Mouse (Mus musculus): ENCODE data around the gene Srrm1. TPM values are rescaled to one million over a fixed set of nuclear protein-coding genes. Genes with fewer than 3 reads are reported as not detected.

The Srrm1 gene
- polyA plus RNA-seq, 1 experiment: 12.2 TPM

DNA sequence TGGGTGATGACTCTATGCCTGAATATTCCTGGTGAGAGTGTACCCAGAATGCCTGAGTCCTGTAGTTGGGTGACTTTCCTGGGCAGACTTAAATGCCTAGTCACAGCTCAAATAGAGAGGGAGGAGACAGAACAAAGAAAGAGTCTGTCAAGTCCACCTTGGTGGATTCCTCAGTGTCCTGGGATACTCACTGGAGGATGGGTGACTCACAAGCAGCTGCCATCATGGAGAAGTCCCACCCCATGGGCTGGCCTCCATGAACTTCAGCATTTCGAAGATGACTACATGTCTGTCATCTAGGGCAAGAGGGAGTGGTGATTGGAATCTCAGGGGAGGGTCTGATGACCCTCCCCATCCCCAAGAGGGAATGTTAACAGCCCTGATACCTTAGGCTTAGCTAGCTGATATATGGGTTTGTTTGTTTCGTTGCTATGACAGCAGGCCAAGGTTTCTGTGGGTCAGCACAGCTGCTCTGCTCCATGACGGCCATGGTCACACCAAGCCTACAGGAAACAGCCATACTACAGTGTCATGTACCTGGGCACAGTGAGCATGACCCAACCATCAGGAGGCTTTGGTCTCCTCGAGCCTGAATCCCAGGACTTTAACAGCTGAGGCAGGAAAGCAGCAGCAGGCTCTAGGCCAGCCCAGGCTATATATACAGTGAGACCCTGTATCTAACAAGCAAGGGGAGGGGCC lies 76.3 kb downstream of the Srrm1 start:
- Histone ChIP-seq H3K36me3 (ENCODE audit: control insufficient read depth, insufficient read depth, low read length) (no peaks in the 10 kb centered on the region), H3K4me1 (ENCODE audit: control insufficient read depth, insufficient read depth, insufficient read length, low read length) (peaks cover 14% of the 10 kb centered on the region; the same call in 1 of the 2 replicates), H3K27me3 (ENCODE audit: control insufficient read depth, insufficient read depth, low read length) (no peaks in the 10 kb centered on the region), H3K4me3 (ENCODE audit: low read depth, low read length) (no peak overlapping the region), H3K27ac (ENCODE audit: insufficient read depth, low read depth, low read length) (no peak overlapping the region)
- no peak for TF ChIP-seq CTCF (IDR thresholded peaks at IDR 0.05; ENCODE audit: extremely low read depth, insufficient read length, insufficient replicate concordance, low read depth, low read length)
- no peak for TF ChIP-seq POLR2A (IDR thresholded peaks at IDR 0.05; ENCODE audit: low read depth, low read length)
- WGBS: 40% methylated on average over 4 of the region's 4 CpGs

DNA sequence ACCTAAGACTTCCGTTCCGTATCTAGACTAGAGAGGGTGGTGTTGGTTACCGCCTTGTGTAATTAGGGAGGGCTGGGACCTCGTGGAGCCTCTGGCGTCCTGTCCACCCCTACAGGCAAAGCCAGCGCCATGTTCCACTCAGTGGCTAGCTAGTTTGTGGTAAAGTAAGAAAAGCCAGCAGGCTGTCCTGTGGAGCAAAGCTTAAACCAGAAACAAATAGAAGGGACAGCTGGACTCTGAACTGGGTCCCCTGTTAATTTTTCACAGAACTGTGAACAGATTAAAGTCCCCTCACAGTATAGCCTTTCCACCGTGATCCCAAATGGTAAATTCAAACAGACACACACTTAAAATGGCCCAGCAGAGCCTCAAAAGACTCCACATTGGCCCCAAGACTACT lies 78.4 kb downstream of the Srrm1 start:
- Histone ChIP-seq H3K27me3 (ENCODE audit: control insufficient read depth, insufficient read depth, low read length) (no peaks in the 10 kb centered on the region), H3K4me1 (ENCODE audit: control insufficient read depth, insufficient read depth, insufficient read length, low read length) (peaks cover 14% of the 10 kb centered on the region; the same call in 1 of the 2 replicates), H3K4me3 (ENCODE audit: low read depth, low read length) (no peak overlapping the region), H3K36me3 (ENCODE audit: control insufficient read depth, insufficient read depth, low read length) (no peaks in the 10 kb centered on the region), H3K27ac (ENCODE audit: insufficient read depth, low read depth, low read length) (no peak overlapping the region)
- 35% methylated on average over 7 of the region's 7 CpGs for WGBS
- no peak for TF ChIP-seq POLR2A (IDR thresholded peaks at IDR 0.05; ENCODE audit: low read depth, low read length)
- TF ChIP-seq CTCF (IDR thresholded peaks at IDR 0.05; ENCODE audit: extremely low read depth, insufficient read length, insufficient replicate concordance, low read depth, low read length): no peak

DNA sequence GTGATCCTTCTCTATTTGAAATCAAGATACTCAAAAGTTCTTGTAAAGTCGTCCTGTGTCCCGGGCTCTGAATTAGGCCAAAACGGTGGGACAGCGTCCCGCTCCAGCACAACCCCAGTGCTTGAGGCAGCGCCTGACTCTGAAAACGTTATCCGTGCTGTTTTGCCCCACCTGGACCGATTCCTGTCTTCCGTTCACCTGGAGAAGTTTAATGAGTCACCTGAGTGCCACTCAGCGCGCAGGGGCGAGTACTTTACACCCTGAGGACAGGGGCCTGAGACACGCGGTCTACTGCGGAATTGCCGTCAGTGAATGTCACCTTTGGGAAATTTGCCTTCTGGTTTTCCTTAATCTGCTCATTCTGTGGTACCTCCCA lies 79.8 kb downstream of the Srrm1 start:
- Histone ChIP-seq H3K36me3 (ENCODE audit: control insufficient read depth, insufficient read depth, low read length) (no peaks in the 10 kb centered on the region), H3K4me3 (ENCODE audit: low read depth, low read length) (peak overlapping the region; percentile 56), H3K27me3 (ENCODE audit: control insufficient read depth, insufficient read depth, low read length) (no peaks in the 10 kb centered on the region), H3K4me1 (ENCODE audit: control insufficient read depth, insufficient read depth, insufficient read length, low read length) (peaks cover 14% of the 10 kb centered on the region; the same call in 1 of the 2 replicates), H3K27ac (ENCODE audit: insufficient read depth, low read depth, low read length) (peak overlapping the region; percentile 65)
- TF ChIP-seq CTCF (IDR thresholded peaks at IDR 0.05; ENCODE audit: extremely low read depth, insufficient read length, insufficient replicate concordance, low read depth, low read length): no peak
- no peak for TF ChIP-seq POLR2A (IDR thresholded peaks at IDR 0.05; ENCODE audit: low read depth, low read length)
- 3% methylated on average over 17 of the region's 17 CpGs for WGBS

DNA sequence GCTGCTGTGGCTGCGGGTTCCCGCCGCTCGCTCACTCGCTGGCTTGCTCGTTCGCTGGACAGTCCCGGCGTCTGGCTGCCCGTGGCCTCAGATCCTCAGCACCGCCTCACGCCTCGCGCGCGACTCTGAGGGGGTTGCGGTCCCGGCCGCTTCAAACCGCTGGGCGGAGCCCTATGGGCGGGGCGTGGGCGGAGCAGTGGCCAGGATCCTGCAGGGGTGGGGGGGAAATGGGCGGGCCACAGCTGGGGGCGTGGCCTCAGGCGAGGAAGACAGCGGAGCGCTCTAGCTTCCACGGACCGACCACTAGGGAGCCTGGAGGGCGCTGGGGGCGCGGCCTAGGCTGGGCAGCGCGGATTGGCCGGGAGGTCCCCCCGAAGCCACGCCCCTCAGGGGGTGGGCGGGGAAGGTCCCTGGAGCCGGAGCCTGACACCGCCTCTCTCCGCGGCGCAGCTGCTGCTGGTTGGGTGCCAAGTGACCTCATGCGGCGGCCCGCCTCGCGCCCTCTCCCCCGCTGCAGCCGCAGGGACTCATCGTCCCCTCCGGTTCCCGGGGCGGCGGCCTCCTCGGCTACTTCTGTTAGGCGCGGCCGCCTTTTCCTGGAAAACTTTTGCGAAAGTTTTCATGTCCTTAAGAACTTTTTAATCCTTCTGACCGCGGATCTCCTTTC lies 80.3 kb downstream of the Srrm1 start, which contains the start of gene Clic4:
Gene Clic4, minus strand, starts transcription at position 175 of the 667 bp plus-strand sequence.
- Histone ChIP-seq H3K27me3 (ENCODE audit: control insufficient read depth, insufficient read depth, low read length) (no peaks in the 10 kb centered on the region), H3K4me1 (ENCODE audit: control insufficient read depth, insufficient read depth, insufficient read length, low read length) (peaks cover 14% of the 10 kb centered on the region; the same call in 1 of the 2 replicates), H3K4me3 (ENCODE audit: low read depth, low read length) (peak within 1 kb of the TSS; percentile 72), H3K27ac (ENCODE audit: insufficient read depth, low read depth, low read length) (peak within 1 kb of the TSS; percentile 74), H3K36me3 (ENCODE audit: control insufficient read depth, insufficient read depth, low read length) (no peaks in the 10 kb centered on the region)
- TF ChIP-seq POLR2A (IDR thresholded peaks at IDR 0.05; ENCODE audit: low read depth, low read length): peak; percentile 97
- TF ChIP-seq CTCF (IDR thresholded peaks at IDR 0.05; ENCODE audit: extremely low read depth, insufficient read length, insufficient replicate concordance, low read depth, low read length): no peak
- WGBS: 1% methylated on average over 64 of the region's 64 CpGs

DNA sequence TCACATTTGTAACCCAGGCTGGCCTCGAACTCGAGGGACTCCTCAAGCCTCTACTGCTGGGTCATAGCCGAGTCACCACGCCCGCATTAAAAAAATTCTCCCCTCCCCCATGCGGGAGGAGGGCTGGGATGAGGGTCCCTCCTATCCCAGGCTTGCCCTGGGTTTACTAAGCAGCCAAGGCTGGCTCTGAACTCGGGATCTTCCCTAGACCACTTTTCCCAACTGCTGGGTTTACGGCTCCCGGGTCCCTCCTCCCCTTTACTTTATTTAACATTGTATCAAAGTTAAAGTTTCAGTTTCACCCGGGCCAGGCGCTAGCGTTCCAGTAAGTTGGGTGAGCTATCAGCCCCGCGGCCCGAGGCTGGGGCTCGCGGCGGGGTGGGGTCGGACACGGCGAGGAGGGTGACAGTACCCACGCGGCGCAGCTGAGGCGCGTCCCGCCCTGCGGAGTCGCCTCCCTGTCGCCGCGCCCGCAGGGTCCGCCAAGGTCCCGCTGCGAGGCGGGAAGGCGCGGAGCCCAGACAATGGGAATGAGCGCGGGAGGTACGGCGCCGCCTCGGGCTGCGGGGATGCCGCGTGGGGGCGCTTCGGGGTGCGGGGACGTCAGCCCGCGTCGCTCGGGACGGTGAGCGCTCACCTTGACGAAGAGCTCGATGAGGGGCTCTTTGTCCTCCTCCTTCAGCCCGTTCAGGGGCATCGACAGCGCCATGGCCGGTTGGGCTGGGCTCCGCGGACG lies 81.1 kb downstream of the Srrm1 start:
- Histone ChIP-seq H3K27ac (ENCODE audit: insufficient read depth, low read depth, low read length) (peak overlapping the region; percentile 74), H3K36me3 (ENCODE audit: control insufficient read depth, insufficient read depth, low read length) (no peaks in the 10 kb centered on the region), H3K4me3 (ENCODE audit: low read depth, low read length) (peak overlapping the region; percentile 72), H3K4me1 (ENCODE audit: control insufficient read depth, insufficient read depth, insufficient read length, low read length) (peaks cover 16% of the 10 kb centered on the region; the same call in 1 of the 2 replicates), H3K27me3 (ENCODE audit: control insufficient read depth, insufficient read depth, low read length) (no peaks in the 10 kb centered on the region)
- under 1% methylated on average over 67 of the region's 67 CpGs for WGBS
- no peak for TF ChIP-seq POLR2A (IDR thresholded peaks at IDR 0.05; ENCODE audit: low read depth, low read length)
- TF ChIP-seq CTCF (IDR thresholded peaks at IDR 0.05; ENCODE audit: extremely low read depth, insufficient read length, insufficient replicate concordance, low read depth, low read length): no peak

DNA sequence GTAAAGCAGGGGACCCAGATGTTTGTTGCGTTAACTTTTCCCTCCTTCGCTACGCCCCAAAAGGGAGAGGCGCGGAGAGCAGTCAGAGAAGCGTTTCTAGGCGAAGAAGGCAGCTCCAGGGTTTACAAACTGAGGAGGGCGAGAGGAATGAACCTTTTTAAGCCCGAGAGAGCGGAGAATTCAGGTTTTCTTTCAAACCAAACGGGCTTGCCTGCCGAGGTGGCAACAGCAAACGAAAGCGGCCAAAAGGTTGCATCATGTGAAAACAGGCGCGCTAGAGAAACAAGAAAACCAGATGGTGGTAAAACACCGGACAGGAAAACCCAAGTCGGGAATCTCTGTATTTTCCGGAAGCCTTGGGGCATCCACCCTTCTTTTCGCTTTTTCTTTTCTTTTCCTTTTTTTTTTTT lies 81.7 kb downstream of the Srrm1 start:
- H3K27me3 ChIP-seq (ENCODE audit: control insufficient read depth, insufficient read depth, low read length): no peaks in the 10 kb centered on the region
- 5% methylated on average over 20 of the region's 20 CpGs for WGBS
- no peaks in the 10 kb centered on the region for H3K36me3 ChIP-seq (ENCODE audit: control insufficient read depth, insufficient read depth, low read length)
- no peak for TF ChIP-seq POLR2A (IDR thresholded peaks at IDR 0.05; ENCODE audit: low read depth, low read length)
- TF ChIP-seq CTCF (IDR thresholded peaks at IDR 0.05; ENCODE audit: extremely low read depth, insufficient read length, insufficient replicate concordance, low read depth, low read length): peak; percentile 14; the same call in 1 of the 2 replicates
- H3K4me1 ChIP-seq (ENCODE audit: control insufficient read depth, insufficient read depth, insufficient read length, low read length): peaks cover 13% of the 10 kb centered on the region; the same call in 1 of the 2 replicates
- peak overlapping the region; percentile 74 for H3K27ac ChIP-seq (ENCODE audit: insufficient read depth, low read depth, low read length)
- H3K4me3 ChIP-seq (ENCODE audit: low read depth, low read length): peak overlapping the region; percentile 72

Other genes with a start within 250 kb of the Srrm1 start
- gene Runx3, start 232.7 kb downstream of the Srrm1 start, polyA plus RNA-seq (2012; rRNA removed): 7.2 and 23.7 TPM in 2 replicates
- 20.6 and 26.2 TPM in 2 replicates for gene Clic4, start 80.5 kb downstream of the Srrm1 start, polyA plus RNA-seq (2012; rRNA removed)
- gene Ncmap, start 44.9 kb upstream of the Srrm1 start, polyA plus RNA-seq (2012; rRNA removed): 2.2 and 7.2 TPM in 2 replicates
- 5.5 and 6.3 TPM in 2 replicates for gene Rcan3, start 80.5 kb upstream of the Srrm1 start, polyA plus RNA-seq (2012; rRNA removed)
- gene Stpg1, start 141.5 kb upstream of the Srrm1 start, polyA plus RNA-seq (2012; rRNA removed): 0.06 and 0.29 TPM in 2 replicates
- gene Nipal3, start 141.7 kb upstream of the Srrm1 start, polyA plus RNA-seq (2012; rRNA removed): 16.4 and 32.7 TPM in 2 replicates
- 0.14 and 0.19 TPM in 2 replicates for gene Grhl3, start 220.3 kb upstream of the Srrm1 start, polyA plus RNA-seq (2012; rRNA removed)